Mouse (Mus musculus) cerebellum, adult 11-12 months (tissue): ENCODE results near the gene Prm1.
A peak's percentile ranks its signal among the peaks of the same experiment; 100 is the strongest.
"Not testable (repeated sequence)": the region's sequence is repeated elsewhere in the genome, so short reads cannot be mapped to it uniquely, and the experiment has no call there.

Experiments
- DNase-seq: peaks from one replicate; pipeline ENCODE4 v3.0.0; 2022

The Prm1 gene

GRCm38 (mm10) chr16:10805789-10806527 lies at the start of gene Prm1:
TSS of gene Prm1 (minus strand) at chr16:10805839.
- DNase-seq = no peak

DNA sequence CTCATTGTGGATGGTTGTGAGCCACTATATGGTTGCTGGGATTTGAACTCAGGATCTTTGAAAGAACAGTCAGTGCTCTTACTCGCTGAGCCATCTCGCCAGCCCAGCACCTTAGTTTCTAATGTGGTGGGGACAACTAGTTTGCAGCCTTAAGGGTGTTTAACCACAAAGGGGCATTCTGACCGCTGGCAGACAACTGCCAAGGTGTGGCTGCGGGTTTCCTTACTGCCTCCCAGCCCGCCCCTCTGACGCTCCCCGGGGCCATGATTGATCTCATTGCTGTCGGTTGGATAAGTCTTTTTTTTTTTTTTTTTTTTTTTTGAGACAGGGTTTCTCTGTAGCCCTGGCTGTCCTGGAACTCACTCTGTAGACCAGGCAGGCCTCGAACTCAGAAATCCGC lies 46.6 kb upstream of the Prm1 start:
- not testable (repeated sequence) for DNase-seq

DNA sequence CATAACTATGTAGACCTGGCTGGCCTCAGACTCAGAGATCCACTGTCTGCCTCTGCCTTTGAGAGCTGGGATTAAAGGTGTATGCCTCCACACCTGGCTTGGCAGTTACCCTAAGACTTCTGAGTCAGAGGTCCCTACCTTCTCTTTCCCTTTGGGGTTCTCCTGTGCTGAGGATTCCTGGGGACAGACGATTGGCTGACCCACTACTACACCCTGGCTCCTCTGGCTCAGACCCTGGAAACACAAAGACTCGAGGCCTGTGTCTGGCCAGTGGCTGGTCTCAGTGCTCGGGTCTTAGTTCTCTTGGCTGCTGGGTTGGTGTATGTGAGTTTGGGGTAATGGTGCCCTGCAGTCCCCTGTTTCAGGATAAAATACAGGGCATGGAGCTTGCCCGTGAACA lies 45.3 kb upstream of the Prm1 start:
- no peak for DNase-seq

DNA sequence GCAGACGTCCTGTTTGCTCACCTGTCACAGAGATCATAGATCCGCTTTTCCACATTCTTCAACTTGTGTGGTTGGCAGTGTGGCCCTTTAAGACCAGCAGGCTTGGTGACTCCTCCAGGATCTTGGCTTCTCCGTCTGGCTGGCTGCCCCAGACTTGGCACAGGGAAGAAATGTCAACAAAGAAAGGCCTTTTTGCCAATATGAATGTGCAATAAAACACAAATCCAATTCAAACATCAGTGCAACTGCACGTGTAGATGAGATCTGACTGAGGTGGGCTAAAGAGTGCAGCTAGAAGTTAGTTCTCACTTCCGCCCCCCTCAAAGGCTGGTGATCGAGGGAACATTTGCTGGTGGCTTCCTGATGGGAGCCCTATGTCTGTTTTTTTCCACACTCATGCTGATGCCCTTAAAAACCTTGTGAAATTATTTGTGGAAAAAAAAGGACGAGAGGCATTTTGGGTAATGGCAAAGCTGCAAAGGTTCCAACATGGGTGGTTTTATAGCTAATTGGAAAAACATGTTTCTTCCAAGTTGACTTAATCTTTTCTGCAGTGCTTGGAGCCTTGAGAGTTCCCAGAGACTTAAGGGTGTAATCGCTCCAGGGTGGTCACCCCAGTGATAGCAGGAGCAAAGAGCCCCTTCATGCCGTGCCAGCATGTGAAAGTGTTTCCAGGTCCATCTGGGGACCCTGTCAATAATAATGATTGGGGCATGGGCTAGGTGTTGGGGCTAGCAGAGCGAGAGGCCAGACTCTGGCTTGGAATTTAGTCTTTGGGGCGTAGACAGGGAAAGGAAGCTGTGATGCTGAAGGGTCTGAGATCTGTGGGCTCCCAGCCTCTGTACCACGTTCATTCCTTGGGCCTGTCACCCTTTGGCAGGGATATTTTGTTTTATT lies 44.6 kb upstream of the Prm1 start:
- peak; percentile 89 for DNase-seq

DNA sequence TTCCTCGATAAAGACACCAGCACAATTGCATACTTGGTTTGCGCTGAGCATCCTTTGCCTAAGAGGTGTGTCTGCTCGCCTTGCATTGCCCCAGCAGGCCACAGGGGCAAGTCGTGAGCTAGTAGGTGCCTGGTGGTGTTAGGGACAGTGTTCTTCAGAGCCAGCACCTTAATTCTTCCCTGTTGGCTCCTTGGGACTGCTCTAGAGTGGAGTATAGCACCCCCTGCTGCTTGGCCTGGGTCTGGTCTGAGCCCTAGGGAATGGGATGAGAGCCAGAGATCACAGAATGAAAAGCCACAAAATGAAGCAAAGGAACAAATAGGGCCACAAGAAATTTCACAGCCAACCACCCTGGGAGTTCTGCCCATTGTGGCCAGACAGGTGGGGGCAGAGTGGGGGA lies 40.9 kb upstream of the Prm1 start:
- DNase-seq = peak; percentile 65

DNA sequence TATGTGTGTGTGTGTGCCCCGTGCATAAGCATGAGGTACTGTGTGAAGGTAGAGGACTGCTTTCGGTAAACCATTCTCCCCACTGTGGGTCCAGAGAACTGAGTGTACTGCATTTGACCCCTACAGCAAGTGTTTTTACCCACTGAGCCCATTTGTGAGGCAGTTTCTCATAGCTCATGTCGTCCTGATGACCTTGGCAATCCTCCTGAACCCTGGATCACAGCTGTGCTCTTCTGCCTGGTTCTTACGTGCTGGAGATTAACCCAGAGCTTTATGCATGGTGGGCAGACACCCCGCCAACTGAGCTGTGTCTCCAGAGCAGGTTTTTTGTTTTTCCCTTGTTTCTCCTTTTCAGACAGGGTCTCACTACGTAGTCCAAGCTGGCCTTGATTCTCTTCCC lies 40.3 kb upstream of the Prm1 start:
- DNase-seq = no peak

DNA sequence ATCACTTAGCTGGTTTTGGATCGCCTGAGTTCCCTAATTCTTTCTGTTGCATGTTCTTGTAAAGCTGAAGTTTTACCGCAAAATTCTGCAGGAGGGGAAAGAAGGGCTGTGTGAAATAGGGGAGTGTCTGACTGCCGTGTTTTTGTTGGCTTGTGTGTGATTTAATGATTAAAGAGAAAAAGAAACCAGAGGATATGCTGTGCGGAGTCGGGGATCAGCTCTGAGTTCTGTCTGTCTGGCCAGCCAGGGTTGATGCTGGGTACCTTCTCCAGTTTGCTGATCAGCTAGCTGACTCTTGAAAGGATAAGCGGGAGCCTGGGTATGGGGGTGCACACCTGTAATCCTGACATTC lies 38.7 kb upstream of the Prm1 start:
- no peak for DNase-seq

- no peak for DNase-seq
Measured at GRCm38 (mm10) chr16:10843486-10844318, 38.1 kb upstream of the Prm1 start.

DNA sequence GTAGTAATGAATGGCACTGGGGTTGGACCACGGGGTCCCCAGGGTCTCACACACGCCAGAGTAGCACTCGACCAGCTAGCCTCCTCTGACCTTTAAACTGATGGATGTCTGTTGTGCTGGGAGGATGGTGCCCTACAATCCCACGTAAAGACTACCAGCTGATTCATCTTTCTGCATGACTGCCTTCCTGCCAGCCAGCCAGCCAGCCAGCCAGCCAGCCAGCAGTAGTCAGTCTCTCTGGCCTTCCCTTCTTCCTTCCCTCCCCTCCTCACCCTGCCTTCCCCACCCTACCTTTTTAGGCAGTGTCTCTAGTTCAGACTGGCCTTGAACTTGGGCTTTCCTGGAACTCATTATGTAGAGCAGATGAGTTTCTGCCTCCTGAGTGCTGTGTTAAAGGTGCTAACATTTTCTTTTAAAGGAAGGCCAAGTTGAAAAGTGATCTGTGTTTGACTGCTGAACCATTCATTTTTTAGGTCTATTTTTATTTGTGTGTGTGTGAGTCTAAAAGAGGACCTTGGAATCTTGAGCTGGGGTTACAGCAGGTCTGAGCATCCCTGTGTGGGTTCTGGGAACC lies 36.7 kb upstream of the Prm1 start:
- DNase-seq = no peak

- DNase-seq = no peak
Measured at GRCm38 (mm10) chr16:10840018-10840417, 34.4 kb upstream of the Prm1 start.

- DNase-seq = no peak
Measured at GRCm38 (mm10) chr16:10838487-10839245, 33.0 kb upstream of the Prm1 start.

DNA sequence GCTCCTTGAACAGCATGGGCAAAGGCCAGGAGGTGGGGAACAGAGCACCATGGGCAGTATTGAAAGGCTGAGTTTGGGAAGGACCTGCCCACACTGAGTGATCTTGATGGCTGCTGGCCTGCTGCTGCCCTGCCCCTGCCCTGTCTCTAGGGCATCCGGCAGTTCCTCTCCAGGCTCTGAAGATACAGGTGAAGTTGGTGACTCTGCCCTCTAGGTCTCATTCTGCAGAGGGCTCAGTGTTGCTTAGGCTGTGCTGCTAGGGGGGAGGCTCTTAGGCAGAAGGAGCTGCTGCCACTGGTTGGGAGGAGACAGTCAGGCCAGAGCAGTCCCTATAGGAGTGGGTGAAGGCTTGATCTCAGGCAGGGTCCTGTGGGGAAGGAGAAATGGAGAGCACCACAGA lies 32.3 kb upstream of the Prm1 start:
- DNase-seq = no peak

GRCm38 (mm10) chr16:10837250-10837649 lies 31.6 kb upstream of the Prm1 start:
- DNase-seq = no peak

DNA sequence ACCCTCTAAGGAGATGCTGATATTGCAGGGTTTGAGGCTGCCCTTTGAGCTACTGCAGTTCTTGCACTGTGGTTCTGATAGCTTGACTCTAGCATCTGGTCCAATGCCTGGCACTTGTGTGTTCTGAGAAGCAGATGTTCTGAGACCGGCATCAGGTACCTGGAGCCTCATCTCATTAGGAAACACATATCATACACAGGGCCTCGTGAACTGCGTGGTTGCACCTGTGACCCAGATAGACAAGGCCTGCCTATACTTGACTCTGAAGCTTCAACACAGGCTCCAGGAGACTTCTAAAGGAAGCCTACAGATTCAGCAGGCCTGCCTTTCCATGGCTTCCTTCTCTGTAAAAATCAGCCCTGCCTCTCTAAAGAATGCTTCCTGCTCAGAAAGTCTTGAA lies 30.7 kb upstream of the Prm1 start:
- no peak for DNase-seq

- DNase-seq = peak; percentile 85
Measured at GRCm38 (mm10) chr16:10834911-10835587, 29.4 kb upstream of the Prm1 start, which contains the start of gene Rmi2. TSS of gene Rmi2 (plus strand) at chr16:10835059.

GRCm38 (mm10) chr16:10834542-10834910 lies 28.9 kb upstream of the Prm1 start:
- no peak for DNase-seq

DNA sequence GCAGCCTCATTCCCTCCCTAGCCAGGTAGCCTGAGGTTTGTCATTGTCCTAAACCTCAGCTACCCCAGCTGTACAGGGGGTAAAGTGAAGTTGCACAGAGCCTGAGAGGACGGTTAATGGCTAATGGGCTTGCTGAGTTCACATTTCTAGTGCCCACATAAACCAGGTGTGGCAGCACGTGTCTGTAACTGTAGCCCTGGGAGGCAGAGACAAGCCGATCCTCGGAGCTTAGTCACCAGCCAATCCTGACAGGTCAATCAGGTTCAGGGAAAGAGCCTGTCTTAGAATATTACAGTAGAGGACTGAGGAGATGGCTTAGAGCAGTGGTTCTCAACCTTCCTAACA lies 22.8 kb upstream of the Prm1 start:
- no peak for DNase-seq

GRCm38 (mm10) chr16:10827766-10828460 lies 22.3 kb upstream of the Prm1 start:
- DNase-seq = no peak

- DNase-seq = no peak
Measured at GRCm38 (mm10) chr16:10827269-10827668, 21.6 kb upstream of the Prm1 start.

- no peak for DNase-seq
Measured at GRCm38 (mm10) chr16:10825840-10826239, 20.2 kb upstream of the Prm1 start.

GRCm38 (mm10) chr16:10824536-10824935 lies 18.9 kb upstream of the Prm1 start:
- no peak for DNase-seq
